Mouse (Mus musculus) liver, embryonic 14.5 days (tissue): ENCODE results near the gene Lpp.

Source experiments
- CTCF ChIP-seq: IDR thresholded peaks from 2 replicates; pipeline ENCODE4 v1.5.1; 2016; ENCODE audit warnings: antibody characterized with exemption, low read depth, control low read depth
- EP300 ChIP-seq: IDR thresholded peaks from 2 replicates; pipeline ENCODE4 v1.6.1; 2016; ENCODE audit warnings: antibody characterized with exemption, low read depth

- TF ChIP-seq EP300: no peak
- no peak for TF ChIP-seq CTCF
Measured at GRCm38 (mm10) chr16:24912381-24912780, 519.1 kb downstream of the Lpp start.
